Mouse (Mus musculus) bone marrow, adult 2 months (tissue): Measurements from ENCODE around the gene Apbb2.

Experiments used
- CTCF ChIP-seq: fragments of 200-500 bp; IDR thresholded peaks from 2 replicates; pipeline ENCODE4 v1.5.1; 2011; ENCODE audit warnings: low read length, control low read depth; ENCODE audit not compliant: control insufficient read depth, insufficient read depth
- POLR2A ChIP-seq: fragments of 200-500 bp; IDR thresholded peaks from 2 replicates; pipeline ENCODE4 v1.6.1; 2011; ENCODE audit warnings: low read depth, mild to moderate bottlenecking, control low read depth, low read length, borderline replicate concordance; ENCODE audit not compliant: control insufficient read depth

DNA sequence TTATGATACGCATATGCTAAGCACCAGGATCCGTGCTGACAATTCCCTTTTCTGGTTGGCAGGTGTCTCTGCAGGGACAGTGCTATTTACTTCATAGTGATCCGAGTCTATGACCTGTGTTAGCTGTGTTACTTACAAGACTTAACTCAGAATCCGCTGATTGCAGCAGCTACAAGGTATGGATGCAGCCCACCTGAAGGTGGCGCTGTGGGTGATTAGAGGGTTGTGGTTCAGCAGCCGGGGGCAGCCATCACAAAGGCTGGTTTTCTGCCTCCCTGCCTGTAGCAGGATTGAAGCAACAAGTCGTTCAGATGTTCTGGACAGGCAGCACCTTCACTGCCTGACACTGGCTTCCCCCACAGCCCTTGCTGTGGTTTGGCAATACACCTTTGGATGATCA, 280.0 kb downstream of the Apbb2 start:
- TF ChIP-seq POLR2A (no peak), CTCF (peak; percentile 23; the same call in 1 of the 2 replicates)
